Mouse (Mus musculus) cortical plate, adult 2 months (tissue): ENCODE measurements around the gene Hoxa6.

Source experiments
- CTCF ChIP-seq: fragments of 200-500 bp; IDR thresholded peaks from 2 replicates; pipeline ENCODE4 v1.5.1; 2011; ENCODE audit warnings: mild to moderate bottlenecking, control low read depth, low read length; ENCODE audit not compliant: insufficient read depth; ENCODE audit errors: extremely low read depth
- POLR2A ChIP-seq: fragments of 200-500 bp; IDR thresholded peaks from 2 replicates; pipeline ENCODE4 v1.6.1; 2011; ENCODE audit warnings: mild to moderate bottlenecking, low read length, control low read depth; ENCODE audit not compliant: insufficient read depth; ENCODE audit errors: extremely low read depth

- TF ChIP-seq POLR2A: no peak
- no peak for TF ChIP-seq CTCF
These were observed 25.7 kb downstream of the Hoxa6 start for GRCm38 (mm10) chr6:52182793-52183192.
